Mouse (Mus musculus) left cerebral cortex, adult 2 months (tissue): Measurements from ENCODE around the gene Rhbg. TPM values are rescaled to one million over a fixed set of nuclear protein-coding genes. Genes with fewer than 3 reads are reported as not detected.
"Not testable (repeated sequence)": the region's sequence is repeated elsewhere in the genome, so short reads cannot be mapped to it uniquely, and the experiment has no call there.

ENCODE experiments used
- DNase-seq, 2 experiments: peaks; one replicate each; pipeline ENCODE4 v3.0.0; 2021 to 2022; ENCODE audit warnings: low spot score in 2 of 2, mixed read lengths in 1 of 2; ENCODE audit errors: extremely low spot score in 1 of 2
- H3K27ac ChIP-seq: fragments of 200-600 bp; 2 replicates; pipeline ENCODE4 v1.8.1; 2022
- H3K4me3 ChIP-seq: fragments of 200-600 bp; 2 replicates; pipeline ENCODE4 v1.8.1; 2022
- CTCF ChIP-seq: fragments of 200-600 bp; IDR thresholded peaks from 2 replicates; pipeline ENCODE4 v1.8.1; 2022; ENCODE audit warnings: antibody characterized with exemption, mild to moderate bottlenecking, moderate library complexity
- intact Hi-C: fragments of 180-260 bp; cut with DNase I; formaldehyde crosslinking; loops from one replicate; pipeline ENCODE4 v1.15.1; 2025
- total RNA-seq, 2 experiments: library from RNA; stranded (reverse); gene quantifications; 2 replicates each; pipeline ENCODE4 v1.2.3; 2021

The Rhbg gene
- total RNA-seq, 2 experiments from 2014 or later: not detected

DNA sequence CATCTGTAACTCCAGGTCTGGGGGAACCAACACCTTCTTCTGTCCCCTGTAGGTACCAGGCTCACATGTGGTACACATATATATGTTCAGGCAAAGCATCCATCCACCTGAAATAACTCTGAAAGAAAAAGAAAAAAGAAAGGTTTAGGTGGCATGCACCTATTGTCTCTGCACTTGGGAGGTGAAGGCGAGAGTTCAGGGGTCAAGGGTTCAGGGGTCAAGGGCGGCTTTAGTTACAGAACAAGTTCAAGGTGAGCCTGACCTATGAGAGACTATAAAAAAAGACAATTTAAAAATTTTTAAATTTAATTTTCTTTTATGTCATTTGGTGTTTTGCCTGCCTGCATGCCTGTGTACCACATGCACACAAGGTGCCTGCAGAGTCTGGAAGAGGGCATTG, 25.5 kb upstream of the Rhbg start:
- intact Hi-C loops: no loop called here
- DNase-seq: no peak
- H3K27ac ChIP-seq: no peak overlapping the region
- H3K4me3 ChIP-seq: no peak overlapping the region
- no peak for TF ChIP-seq CTCF

DNA sequence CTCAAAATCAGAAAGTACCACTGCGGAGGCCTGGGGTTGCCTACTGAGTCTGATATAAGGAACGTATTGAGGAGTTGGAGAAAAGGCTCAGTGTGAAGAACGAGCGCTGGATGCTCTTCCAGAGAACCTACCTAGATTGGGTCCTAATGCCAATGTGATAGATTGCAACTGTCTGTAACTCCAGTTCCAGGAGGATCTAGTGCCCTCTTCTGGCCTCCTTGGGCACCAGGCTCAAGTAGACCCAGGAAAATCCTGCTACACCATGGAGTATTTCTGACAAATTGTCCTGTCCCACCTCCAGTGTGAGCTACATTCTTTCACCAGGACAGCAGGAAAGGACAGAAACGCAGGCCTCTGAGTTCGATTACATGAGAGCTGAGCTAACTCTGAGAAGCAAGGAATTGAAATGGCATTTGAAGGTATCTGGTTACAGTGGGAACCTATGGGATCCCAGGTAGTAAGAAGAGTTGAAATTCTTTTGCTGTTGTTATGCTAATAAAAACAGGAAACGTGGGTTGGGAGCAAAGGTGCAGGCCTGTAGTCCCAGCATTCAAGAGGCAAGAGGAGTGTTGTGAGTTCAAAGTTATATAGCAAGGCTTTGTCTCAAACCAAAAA, 22.1 kb upstream of the Rhbg start:
- no peak overlapping the region for H3K4me3 ChIP-seq
- peak in 1 of 2 experiments; percentile 17 for DNase-seq
- TF ChIP-seq CTCF: peak; percentile 69
- intact Hi-C loops: loop anchor here (2.0 kb wide), 1 partner anchor 32 kb away; no protein-coding TSS in a partner anchor
- no peak overlapping the region for H3K27ac ChIP-seq

DNA sequence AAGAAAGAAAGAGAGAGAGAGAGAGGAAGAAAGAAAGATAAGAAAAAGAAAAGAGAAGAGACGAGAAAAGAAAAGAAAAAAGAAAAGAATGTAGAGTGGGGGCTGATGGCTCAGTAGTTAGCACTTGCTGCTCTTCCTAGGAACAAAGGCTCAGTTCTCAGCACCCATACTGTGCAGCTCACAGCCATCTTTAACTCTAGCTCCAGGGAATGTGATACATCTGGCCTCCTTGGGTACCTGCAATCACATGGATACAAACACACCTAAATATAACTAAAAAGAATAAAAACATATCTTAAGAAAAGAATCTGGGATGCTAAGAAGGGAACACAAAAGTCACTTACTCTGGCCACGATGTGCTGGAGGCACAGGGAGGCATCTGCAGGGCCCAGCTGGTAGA, 21.6 kb upstream of the Rhbg start:
- Histone ChIP-seq H3K27ac (no peak overlapping the region), H3K4me3 (no peak overlapping the region)
- no peak for TF ChIP-seq CTCF
- intact Hi-C loops: loop anchor here (2.0 kb wide), 1 partner anchor 31 kb away; no protein-coding TSS in a partner anchor
- no peak for DNase-seq

DNA sequence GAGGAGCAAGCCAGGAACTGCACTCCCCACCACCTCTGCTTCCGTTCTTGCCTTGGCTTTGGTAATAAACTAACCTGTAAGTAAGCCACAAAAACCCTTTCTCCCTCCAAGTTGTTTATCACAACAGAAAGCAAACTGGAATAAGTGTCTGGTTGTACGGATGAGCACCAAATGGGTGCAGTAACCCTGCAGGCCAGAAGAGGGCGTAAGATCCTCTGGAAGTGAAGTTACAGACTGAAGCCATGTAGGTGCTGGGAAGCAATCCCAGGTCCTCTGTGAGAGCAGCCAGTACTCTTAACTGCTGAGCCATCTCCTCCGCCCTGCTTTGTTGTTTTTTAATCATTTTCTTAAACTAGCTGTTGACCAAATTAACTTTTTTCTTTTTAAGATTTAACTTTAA, 19.5 kb upstream of the Rhbg start:
- DNase-seq: no peak
- intact Hi-C loops: no loop called here
- H3K4me3 ChIP-seq: no peak overlapping the region
- peak; percentile 31 for TF ChIP-seq CTCF
- no peak overlapping the region for H3K27ac ChIP-seq

DNA sequence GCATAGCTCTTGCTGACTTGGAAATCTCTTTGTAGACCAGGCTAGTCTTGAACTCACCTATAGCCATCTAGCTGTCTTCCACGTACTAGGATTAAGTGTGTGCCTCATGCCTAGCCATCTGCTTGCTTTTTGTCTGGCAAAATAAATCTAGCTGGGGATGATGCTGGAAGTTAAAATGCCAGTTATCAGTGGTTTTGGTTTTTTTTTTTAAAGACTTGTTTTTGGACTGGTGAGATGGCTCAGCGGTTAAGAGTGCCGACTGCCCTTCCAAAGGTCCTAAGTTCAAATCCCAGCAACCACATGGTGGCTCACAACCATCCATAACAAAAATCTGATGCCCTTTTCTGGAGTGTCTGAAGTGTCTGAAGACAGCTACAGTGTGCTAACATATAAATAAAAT, 17.4 kb upstream of the Rhbg start:
- DNase-seq: no peak
- no peak for TF ChIP-seq CTCF
- H3K27ac ChIP-seq: no peak overlapping the region
- no peak overlapping the region for H3K4me3 ChIP-seq
- intact Hi-C loops: no loop called here

DNA sequence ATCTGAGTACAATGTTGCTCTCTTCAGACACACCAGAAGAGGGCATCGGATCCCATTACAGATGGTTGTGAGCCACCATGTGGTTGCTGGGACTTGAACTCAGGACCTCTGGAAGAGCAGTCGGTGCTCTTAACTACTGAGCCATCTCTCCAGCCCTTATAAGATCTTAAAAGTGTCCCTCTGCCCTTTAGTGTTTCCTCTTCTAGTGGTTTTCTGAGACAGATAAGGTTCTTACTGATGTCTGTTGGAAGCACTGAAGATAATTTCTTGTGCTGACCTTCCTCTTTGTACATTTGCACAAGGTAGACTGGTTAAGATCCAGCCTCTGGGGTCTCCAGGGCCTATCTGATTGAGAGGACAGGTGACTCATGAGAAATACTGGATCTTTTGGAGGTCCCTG, 16.8 kb upstream of the Rhbg start:
- H3K4me3 ChIP-seq, H3K27ac ChIP-seq, intact Hi-C loops, DNase-seq: not testable (repeated sequence)

DNA sequence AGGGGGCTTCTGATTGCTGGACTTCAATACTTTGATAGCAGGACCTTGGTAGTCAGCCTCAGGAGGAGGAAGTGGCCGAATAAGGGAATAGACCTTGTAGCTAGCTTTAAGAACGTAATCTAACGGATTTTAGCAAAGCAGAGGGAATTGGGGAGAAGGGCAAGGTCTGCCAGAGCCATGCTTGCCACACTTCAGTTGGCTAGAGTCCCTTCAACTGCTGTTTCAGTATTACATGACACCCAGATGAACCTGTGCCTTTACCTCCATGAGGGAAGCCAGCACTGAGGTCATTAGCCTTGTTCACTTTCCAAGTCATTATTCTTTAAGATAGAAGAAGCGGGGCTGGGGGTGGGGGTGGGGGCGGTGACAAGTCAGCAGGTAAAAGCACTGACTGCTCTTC, 14.5 kb upstream of the Rhbg start:
- Histone ChIP-seq H3K4me3 (no peak overlapping the region), H3K27ac (no peak overlapping the region)
- no peak for DNase-seq
- intact Hi-C loops: no loop called here
- TF ChIP-seq CTCF: no peak

DNA sequence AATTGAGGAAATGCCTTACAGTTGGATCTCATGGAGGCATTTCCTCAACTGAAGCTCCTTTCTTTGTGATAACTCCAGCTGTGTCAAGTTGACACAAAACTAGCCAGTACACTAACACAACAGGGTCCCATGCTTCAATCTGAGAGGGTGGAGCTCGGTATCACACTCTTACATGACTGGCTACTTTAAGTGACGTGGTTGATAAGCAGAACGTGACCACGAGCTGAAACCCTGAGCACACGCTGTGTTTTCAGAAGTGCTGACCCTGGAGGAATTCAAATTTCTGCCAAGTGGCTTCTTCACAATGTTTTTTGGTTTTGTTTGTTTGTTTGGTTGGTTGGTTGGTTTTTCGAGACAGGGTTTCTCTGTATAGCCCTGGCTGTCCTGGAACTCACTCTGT, 13.5 kb upstream of the Rhbg start:
- intact Hi-C loops, H3K4me3 ChIP-seq, DNase-seq, H3K27ac ChIP-seq: not testable (repeated sequence)

DNA sequence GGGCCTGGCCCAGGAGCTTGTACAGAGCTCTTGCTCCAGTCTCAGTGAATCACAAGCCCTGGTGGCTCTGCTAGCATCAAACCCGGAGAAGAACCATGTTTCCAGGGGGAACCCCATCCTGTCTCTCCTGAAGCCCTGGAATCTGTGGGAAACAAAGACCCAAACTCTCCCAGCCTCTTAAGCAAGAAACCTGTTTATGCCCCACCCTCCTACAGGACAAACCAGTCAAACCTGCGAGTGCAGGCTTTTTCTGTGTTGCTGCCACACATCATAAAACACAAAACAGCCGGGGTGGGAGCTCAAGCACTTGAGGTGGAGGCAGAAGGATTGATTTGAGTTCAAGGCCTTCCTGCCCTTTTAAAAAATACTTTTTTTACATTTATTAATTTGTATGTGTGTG, 7.8 kb upstream of the Rhbg start:
- intact Hi-C loops: loop anchor here (5.0 kb wide), 1 partner anchor 150 kb away; no protein-coding TSS in a partner anchor
- no peak overlapping the region for H3K4me3 ChIP-seq
- no peak for DNase-seq
- H3K27ac ChIP-seq: no peak overlapping the region
- no peak for TF ChIP-seq CTCF

DNA sequence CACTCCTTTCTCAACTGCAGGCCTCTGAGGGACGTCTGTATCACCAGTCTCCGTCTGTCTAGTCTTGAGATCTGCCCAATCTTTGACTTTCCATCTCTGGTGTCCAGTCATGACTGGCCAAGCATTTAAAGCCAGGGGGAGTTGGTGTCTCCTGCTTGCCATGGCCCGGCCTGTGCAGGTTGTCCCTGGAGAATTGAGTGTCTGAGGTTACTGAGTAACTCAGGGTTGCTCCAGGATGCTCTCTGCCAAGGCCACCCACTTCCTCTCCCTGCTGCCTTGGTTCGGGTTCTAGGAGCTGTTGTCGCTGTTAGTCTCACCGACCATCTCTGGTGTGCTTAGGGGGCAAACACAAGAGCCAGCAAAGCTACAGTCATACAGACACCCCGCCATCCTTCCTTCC, 1.9 kb upstream of the Rhbg start:
- no peak for DNase-seq
- Histone ChIP-seq H3K27ac (no peak overlapping the region), H3K4me3 (no peak overlapping the region)
- intact Hi-C loops: loop anchor here (10.0 kb wide), 1 partner anchor 242 kb away; no protein-coding TSS in a partner anchor
- no peak for TF ChIP-seq CTCF

DNA sequence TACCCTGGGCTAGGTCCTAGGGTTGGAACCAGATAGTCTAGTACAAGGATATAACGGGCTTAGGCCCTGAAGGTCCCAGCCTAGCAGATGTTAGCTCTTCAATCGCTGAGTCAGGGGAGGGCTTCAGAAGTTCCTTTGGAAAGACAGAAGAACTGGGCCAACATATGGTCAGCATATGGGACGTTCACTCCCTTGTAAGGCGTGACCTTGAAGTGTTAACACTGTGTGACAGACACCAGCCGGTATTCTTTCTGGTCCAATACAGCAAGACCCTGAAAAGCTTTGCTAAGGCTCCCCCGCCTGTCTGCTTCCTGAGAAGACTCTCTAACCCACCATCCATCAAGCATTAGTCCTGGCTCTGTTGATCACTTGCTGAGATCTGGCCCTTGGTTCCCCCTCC, 1.4 kb upstream of the Rhbg start:
- DNase-seq: no peak
- intact Hi-C loops: loop anchor here (10.0 kb wide), 1 partner anchor 241 kb away; no protein-coding TSS in a partner anchor
- Histone ChIP-seq H3K27ac (no peak overlapping the region), H3K4me3 (no peak overlapping the region)
- TF ChIP-seq CTCF: no peak

DNA sequence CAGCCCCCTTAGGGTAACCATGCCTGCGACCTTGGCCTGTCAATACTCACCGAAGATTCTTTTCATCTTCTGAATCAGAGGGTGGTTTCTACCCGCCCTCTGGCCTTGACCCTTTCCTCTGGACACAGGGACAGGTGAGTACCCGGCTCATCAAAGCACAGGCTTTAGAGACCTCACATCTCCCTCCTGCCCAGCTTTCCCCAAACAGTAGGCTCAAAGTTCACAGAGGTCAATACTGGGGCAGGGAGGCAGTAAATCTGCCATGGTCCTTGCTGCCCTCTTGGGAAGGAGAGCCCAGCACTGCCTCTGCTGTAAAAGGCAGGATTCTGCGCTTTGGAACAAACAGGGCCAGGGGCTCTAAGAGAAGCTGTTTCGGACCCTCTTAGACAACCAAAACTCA, 1.8 kb downstream of the Rhbg start:
- no peak overlapping the region for H3K27ac ChIP-seq
- intact Hi-C loops: loop anchor here (10.0 kb wide), 1 partner anchor 238 kb away; no protein-coding TSS in a partner anchor
- DNase-seq: no peak
- H3K4me3 ChIP-seq: no peak overlapping the region
- TF ChIP-seq CTCF: no peak

DNA sequence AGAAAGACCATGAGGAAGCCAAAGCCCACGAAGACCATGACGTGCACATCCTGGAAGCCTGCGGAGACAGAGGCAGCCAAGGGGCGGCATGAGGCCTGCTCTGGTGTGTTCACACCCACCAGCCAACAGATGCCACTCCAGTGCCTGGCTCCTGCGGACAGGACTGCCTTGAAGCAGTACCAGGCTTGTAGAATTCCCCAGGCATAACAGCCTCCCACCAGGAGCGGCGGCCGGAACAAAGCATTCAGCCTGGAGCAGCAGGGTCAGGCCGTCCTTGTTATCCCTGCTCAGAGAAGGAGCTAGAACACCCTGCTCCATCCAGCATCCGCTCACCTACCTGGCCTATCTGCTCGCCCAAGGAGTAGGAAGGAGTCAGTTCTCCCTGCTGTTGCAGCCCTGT, 6.1 kb downstream of the Rhbg start:
- intact Hi-C loops: no loop called here
- Histone ChIP-seq H3K27ac (no peak overlapping the region), H3K4me3 (no peak overlapping the region)
- DNase-seq: no peak
- no peak for TF ChIP-seq CTCF
